Mouse (Mus musculus) gastrocnemius, postnatal 36 days (tissue): ENCODE data around the gene Kcnj10. TPM values are rescaled to one million over a fixed set of nuclear protein-coding genes. Genes with fewer than 3 reads are reported as not detected.
A peak's percentile ranks its signal among the peaks of the same experiment; 100 is the strongest.

Experiments
- DNase-seq, 2 experiments: peaks; one replicate each; pipeline ENCODE4 v3.0.0; 2022
- intact Hi-C: fragments of 180-260 bp; cut with DNase I; formaldehyde crosslinking; loops from one replicate; pipeline ENCODE4 v1.15.1; 2025
- total RNA-seq, 2 experiments: library from RNA; stranded (reverse); gene quantifications; 2 replicates each; pipeline ENCODE4 v1.2.3; 2021

Kcnj10 gene
- total RNA-seq, 2 experiments from 2014 or later: not detected

GRCm38 (mm10) chr1:172412204-172412603 lies 71.2 kb downstream of the Kcnj10 start:
- intact Hi-C loops: loop anchor here (1.0 to 10.0 kb wide), 3 partner anchors 78 to 983 kb away; partner anchors contain the start of gene Dusp23
- peak; percentile 41 to 55 for DNase-seq

GRCm38 (mm10) chr1:172413491-172414230 lies 72.7 kb downstream of the Kcnj10 start:
- intact Hi-C loops: loop anchor here (10.0 kb wide), 2 partner anchors 221 to 981 kb away; partner anchors contain the start of gene Dusp23
- no peak for DNase-seq

GRCm38 (mm10) chr1:172414231-172414585 lies 73.2 kb downstream of the Kcnj10 start:
- intact Hi-C loops: loop anchor here (10.0 kb wide), 2 partner anchors 221 to 981 kb away; partner anchors contain the start of gene Dusp23
- DNase-seq: no peak

- intact Hi-C loops: loop anchor here (10.0 kb wide), 2 partner anchors 220 to 980 kb away; partner anchors contain the start of gene Dusp23
- DNase-seq: no peak
Observed at GRCm38 (mm10) chr1:172415061-172415460, 74.1 kb downstream of the Kcnj10 start.

GRCm38 (mm10) chr1:172418173-172418572 lies 77.2 kb downstream of the Kcnj10 start:
- DNase-seq: no peak
- intact Hi-C loops: loop anchor here (10.0 kb wide), 2 partner anchors 217 to 977 kb away; partner anchors contain the start of gene Dusp23

GRCm38 (mm10) chr1:172418642-172419041 lies 77.6 kb downstream of the Kcnj10 start:
- intact Hi-C loops: loop anchor here (10.0 kb wide), 2 partner anchors 216 to 976 kb away; partner anchors contain the start of gene Dusp23
- no peak for DNase-seq

- intact Hi-C loops: no loop called here
- DNase-seq: no peak
Observed at GRCm38 (mm10) chr1:172420181-172420580, 79.2 kb downstream of the Kcnj10 start.

GRCm38 (mm10) chr1:172423393-172423792 lies 82.4 kb downstream of the Kcnj10 start:
- intact Hi-C loops: no loop called here
- no peak for DNase-seq

Other genes with a start within 250 kb of the Kcnj10 start
- 10 to 100 TPM; 73.9 to 77.5 TPM for gene Pex19, start 214.5 kb upstream of the Kcnj10 start, total RNA-seq
- 100 to 1,000 TPM; 165 to 181 TPM for gene Dcaf8, start 193.1 kb upstream of the Kcnj10 start, total RNA-seq
- gene Pea15a, start 134.4 kb upstream of the Kcnj10 start, total RNA-seq: 10 to 100 TPM; 22.5 to 28.4 TPM
- 1,000 to 10,000 TPM; 4,749 to 5,131 TPM for gene Casq1, start 121.3 kb upstream of the Kcnj10 start, total RNA-seq
- under 1 TPM; 0.51 to 0.72 TPM for gene Atp1a4, start 82.8 kb upstream of the Kcnj10 start, total RNA-seq
- 1 to 10 TPM; 8.4 to 9.8 TPM for gene Igsf8, start 79.6 kb upstream of the Kcnj10 start, total RNA-seq
- gene Atp1a2, start 43.1 kb upstream of the Kcnj10 start, total RNA-seq: 1,000 to 10,000 TPM in 1 of 2 experiments, 100 to 1,000 TPM in 1; 930 to 1,020 TPM
- gene Kcnj9, start 11.9 kb upstream of the Kcnj10 start, total RNA-seq: not detected
- 1 to 10 TPM; 3.3 to 4.0 TPM for gene Pigm, start 35.3 kb downstream of the Kcnj10 start, total RNA-seq
- under 1 TPM; 0.20 to 0.33 TPM for gene Slamf9, start 134.1 kb downstream of the Kcnj10 start, total RNA-seq
- under 1 TPM; 0.36 to 0.59 TPM for gene Igsf9, start 140.6 kb downstream of the Kcnj10 start, total RNA-seq
- gene Tagln2, start 158.8 kb downstream of the Kcnj10 start, total RNA-seq: 10 to 100 TPM; 20.4 to 23.5 TPM
- under 1 TPM in 1 of 2 experiments, not detected in 1; 0.33 TPM for gene Cfap45, start 179.6 kb downstream of the Kcnj10 start, total RNA-seq
- not detected for gene Vsig8, start 214.7 kb downstream of the Kcnj10 start, total RNA-seq
- not detected for gene Slamf8, start 249.4 kb downstream of the Kcnj10 start, total RNA-seq